Mouse (Mus musculus): ENCODE measurements around the gene Srrm4.

Gene Srrm4

GRCm38 (mm10) chr5:116404063-116404462 is 187.6 kb downstream of the Srrm4 start:
- no peak for DNase-seq (ENCODE audit: low spot score)

- no peak for DNase-seq (ENCODE audit: low spot score)
These were observed 190.8 kb downstream of the Srrm4 start for GRCm38 (mm10) chr5:116400801-116401200.

- no peak for DNase-seq (ENCODE audit: low spot score)
These were observed 191.4 kb downstream of the Srrm4 start for GRCm38 (mm10) chr5:116400042-116400730.

DNA sequence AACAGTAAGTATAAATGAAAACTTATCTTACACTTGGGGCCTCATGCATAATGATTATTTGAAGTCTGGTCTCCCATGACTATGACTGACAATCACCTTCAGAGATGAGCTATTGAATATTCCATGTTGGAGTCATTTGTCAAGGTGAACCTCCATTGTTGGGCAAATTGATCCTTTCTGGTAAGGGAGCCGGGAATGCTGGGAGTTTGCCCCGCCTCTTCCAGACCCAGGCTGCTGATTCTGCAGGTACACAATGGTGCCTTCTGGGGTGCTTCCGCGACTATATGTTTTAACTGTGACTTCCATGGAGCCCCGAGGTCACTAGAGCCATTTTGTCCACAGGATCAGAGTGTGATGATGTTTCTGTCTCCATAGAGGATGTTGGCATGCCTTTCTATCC is 195.5 kb downstream of the Srrm4 start:
- no peak for DNase-seq (ENCODE audit: low spot score)

DNA sequence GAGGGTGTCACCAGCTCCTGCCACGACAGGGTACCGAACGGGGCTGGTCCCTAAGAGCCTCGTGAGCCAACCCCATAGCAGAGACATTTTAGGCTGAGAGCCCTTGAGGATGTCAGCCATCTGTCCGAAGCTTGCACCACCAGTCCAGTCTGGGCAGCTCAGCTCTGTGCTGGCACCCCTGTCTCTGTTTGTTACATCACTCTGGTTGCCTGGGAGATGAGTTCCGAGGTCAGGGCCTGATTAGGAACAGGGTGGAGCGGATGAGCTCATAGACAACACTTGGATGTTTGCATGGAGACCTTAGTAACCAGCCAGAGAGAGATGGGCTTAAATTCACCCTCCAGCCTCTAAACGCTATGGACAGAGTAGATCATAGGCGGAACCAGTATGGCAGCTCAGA is 199.0 kb downstream of the Srrm4 start:
- DNase-seq (ENCODE audit: low spot score): no peak

- no peak for DNase-seq (ENCODE audit: low spot score)
These were observed 201.6 kb downstream of the Srrm4 start for GRCm38 (mm10) chr5:116389856-116390542.

DNA sequence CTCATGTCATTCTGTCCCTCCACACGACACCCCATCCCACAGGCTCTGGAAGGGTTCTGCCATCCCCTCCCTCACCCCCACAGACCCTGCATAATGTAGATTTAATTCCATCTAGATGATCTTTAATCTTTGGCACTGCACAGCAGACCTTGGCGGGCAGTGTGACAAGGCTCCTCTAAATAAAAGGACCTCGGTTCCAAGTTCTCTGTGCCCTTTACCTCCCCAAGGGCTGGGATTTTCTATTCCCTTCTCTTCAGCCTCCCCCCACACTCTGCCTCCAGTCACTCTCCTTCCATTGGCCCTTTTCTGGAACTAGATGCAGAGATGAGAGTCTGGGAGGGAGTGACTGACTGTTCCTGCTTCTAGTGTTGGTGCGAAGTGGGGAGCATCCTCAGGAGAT is 202.3 kb downstream of the Srrm4 start:
- DNase-seq (ENCODE audit: low spot score): no peak
